Mouse (Mus musculus) layer of hippocampus, postnatal 25 days (tissue): ENCODE data around the gene Mcm7. TPM values are rescaled to one million over a fixed set of nuclear protein-coding genes. Genes with fewer than 3 reads are reported as not detected.
"Not testable (repeated sequence)": the region's sequence is repeated elsewhere in the genome, so short reads cannot be mapped to it uniquely, and the experiment has no call there.

Source experiments
- DNase-seq, 2 experiments: peaks; one replicate each; pipeline ENCODE4 v3.0.0; 2022; ENCODE audit warnings: mixed read lengths in 2 of 2, low spot score in 1 of 2; ENCODE audit errors: extremely low spot score in 1 of 2
- total RNA-seq, 2 experiments: library from RNA; stranded (reverse); gene quantifications; 2 replicates each; pipeline ENCODE4 v1.2.3; 2021

The Mcm7 gene
- total RNA-seq = 10 to 100 TPM; 18.3 to 19.3 TPM

- DNase-seq = peak; percentile 92 to 96
Observed at GRCm38 (mm10) chr5:138171695-138172491, at the start of gene Mcm7, which contains the start of gene Ap4m1. Gene Mcm7, minus strand, starts transcription at chr5:138172422. Gene Ap4m1, plus strand, starts transcription at chr5:138172002.

GRCm38 (mm10) chr5:138219864-138220263, 47.6 kb upstream of the Mcm7 start:
- DNase-seq = no peak

- not testable (repeated sequence) for DNase-seq
Observed at GRCm38 (mm10) chr5:138216632-138217031, 44.4 kb upstream of the Mcm7 start.

DNA sequence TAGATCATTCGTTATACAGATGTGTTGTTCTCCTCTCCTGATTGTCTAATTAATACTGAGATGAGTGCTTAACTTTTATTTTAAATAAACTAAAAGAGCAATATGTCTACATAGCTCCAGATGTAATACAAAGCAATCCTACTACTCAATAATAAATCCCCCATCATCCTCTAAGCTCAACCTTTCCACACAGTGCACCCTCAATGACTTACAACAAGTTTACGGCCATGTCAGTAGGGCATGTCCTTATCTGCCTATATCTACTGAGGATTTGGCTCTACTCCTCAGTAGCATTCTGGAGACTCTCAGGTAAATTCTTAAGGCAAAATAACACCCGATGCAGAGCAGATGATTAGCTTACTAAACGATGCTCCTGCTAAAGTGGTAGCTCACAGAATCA, 35.7 kb upstream of the Mcm7 start:
- DNase-seq = no peak

GRCm38 (mm10) chr5:138207253-138207652, 35.0 kb upstream of the Mcm7 start:
- DNase-seq = no peak

- DNase-seq = no peak
Observed at GRCm38 (mm10) chr5:138202086-138202485, 29.9 kb upstream of the Mcm7 start.

GRCm38 (mm10) chr5:138199576-138199975, 27.4 kb upstream of the Mcm7 start:
- DNase-seq = no peak

GRCm38 (mm10) chr5:138195463-138195862, 23.2 kb upstream of the Mcm7 start:
- no peak for DNase-seq

GRCm38 (mm10) chr5:138194755-138195345, 22.6 kb upstream of the Mcm7 start:
- DNase-seq = peak in 1 of 2 experiments; percentile 35

DNA sequence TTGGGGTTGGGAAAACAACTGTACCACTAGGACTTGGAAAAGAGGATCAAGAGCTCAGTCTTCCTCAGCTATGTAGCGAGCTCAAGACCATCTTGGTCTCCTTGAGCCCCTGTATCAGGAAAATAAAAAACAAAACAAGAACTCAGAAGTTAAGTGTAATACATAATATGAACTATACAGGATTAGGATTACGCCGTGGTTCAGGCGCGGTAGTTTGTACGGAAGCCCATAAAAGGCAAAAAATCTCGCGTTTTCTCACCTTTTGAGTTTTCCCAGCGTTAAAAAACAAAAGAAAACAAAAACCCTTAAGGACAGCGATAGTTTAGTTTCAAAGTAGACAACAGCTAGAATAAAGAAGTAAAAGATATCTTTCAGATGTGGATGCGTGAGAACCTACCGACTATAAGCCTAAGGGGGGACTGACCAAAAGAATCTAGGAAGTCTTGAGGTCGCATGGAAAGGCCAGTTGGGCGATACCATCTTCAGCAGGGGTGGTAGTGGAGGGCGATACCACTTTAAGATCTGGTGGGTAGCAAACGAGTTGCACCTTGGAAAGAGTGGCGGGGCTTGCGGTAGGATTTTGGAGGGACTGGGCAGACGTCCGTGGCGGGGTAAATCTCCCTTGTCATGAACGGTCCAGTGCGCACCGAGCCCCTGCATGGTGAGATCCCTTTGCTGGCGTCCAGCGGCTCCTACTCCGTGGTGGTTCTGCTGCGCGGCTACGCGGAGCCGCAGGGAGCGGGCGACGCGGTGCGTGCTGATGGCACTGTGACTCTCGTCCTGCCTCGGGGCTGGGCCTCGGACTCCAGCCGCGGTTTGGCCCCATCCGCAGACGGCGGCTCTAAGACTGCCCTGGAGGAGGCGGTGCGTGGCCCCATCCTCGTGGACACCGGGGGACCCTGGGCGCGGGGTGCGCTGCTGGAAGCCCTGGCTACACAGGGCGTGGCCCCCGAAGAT, 21.8 kb upstream of the Mcm7 start, which contains the start of gene Mblac1:
Mblac1 (plus strand) TSS at position 544 of the 957 bp plus-strand sequence.
- peak; percentile 81 to 83 for DNase-seq

- DNase-seq = peak; percentile 36 to 51
Observed at GRCm38 (mm10) chr5:138187661-138188306, 15.6 kb upstream of the Mcm7 start.

DNA sequence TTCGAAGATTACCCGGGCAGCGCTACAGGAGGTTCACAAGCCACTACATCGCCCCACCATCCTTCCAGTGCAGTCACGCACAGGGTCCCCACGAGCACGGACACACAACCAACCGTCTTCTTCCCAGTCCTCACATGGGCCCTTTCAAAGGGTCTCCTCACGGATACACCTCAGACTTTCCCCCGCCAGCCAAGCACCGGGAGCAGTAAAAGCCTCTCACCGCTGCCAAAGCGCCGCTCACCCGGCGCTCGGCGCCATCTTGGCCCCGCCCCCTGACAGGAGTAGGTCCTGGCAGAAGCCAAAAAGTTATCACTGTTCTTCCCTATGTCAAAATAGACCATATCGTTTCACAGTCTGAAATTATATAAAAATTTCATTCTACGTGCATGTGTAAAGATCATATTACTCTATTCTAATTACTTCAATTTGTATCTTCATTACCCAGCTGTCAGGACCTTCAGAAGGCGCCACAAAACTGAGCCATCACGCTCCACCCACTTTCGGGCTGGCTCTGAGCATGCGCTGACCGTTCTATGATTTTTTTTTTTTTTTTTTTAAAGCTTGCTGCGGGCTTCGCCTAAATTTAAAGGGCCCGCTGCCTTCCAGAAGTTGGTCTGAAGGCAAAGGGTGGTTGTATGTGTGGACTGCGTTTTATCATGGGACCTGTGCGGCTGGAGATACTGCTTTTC, 14.9 kb upstream of the Mcm7 start, which contains the start of the genes Taf6 and Cnpy4:
Taf6 (minus strand) TSS at position 502 of the 689 bp plus-strand sequence.
Cnpy4 (plus strand) TSS at position 536 of the 689 bp plus-strand sequence.
- DNase-seq = peak; percentile 65 to 68

DNA sequence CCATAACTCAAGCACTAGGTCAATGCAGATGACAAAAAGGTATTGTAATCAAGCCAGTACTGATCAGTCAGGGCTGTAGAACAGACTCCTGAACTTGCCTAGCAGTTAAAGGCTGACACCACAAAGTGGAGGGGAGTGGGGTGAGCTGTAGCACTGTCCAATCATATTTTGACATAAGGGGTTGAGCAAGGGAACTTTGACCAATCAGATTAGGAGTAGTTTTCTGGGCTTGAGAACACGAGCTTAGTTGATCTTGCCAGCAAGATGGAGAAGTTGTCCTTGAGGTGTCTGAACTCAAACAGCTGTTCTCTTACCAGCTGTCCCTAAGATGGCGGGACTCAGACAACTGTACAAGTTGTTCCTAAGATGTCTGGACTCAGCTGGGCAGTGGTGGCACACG, 995 bp upstream of the Mcm7 start:
- no peak for DNase-seq

GRCm38 (mm10) chr5:138170936-138171561, 1.2 kb downstream of the Mcm7 start:
- peak; percentile 94 for DNase-seq

DNA sequence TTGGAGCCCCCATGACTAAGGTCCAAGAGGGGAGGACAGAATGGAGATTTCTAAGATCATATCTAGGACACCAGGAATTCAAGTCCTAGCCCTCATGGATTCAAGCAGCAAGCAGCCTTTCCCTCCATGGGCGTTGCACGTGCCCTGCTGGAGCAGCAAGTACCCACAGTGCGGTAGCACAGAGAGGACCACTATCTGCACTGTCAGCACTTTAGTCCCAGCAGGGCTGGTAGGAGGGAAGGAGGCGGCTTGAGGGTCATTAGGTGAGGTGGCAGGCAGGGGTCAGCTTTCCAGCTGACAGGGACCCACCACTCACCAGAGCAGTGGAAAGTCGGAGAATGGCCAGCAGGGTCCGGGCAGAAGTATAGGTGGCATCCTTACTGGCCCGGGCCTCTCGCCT, 6.6 kb downstream of the Mcm7 start:
- DNase-seq = no peak

GRCm38 (mm10) chr5:138163610-138164009, 8.6 kb downstream of the Mcm7 start:
- no peak for DNase-seq

DNA sequence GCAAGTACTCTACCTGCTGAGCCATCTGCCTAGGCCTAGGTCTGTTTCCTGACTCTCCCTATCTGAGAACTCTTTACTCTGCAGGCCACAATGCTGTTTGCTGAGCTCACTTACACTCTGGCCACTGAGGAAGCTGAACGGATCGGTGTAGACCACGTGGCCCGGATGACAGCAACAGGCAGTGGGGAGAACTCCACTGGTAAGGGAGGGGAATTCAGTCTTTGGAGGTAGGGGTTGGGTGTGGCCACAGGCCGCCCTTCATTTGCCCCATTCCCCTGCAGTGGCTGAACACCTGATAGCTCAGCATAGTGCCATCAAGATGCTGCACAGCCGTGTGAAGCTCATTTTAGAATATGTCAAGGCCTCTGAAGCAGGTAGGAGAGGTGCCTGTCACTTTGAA, 9.2 kb downstream of the Mcm7 start:
- no peak for DNase-seq

GRCm38 (mm10) chr5:138160842-138161665, 11.2 kb downstream of the Mcm7 start, which contains the start of gene Cops6:
Gene Cops6, plus strand, starts transcription at chr5:138161071.
- peak; percentile 91 to 95 for DNase-seq
